Mouse (Mus musculus) CH12.LX (cell line): ENCODE results near the gene Lrat. TPM values are rescaled to one million over a fixed set of nuclear protein-coding genes. Genes with fewer than 3 reads are reported as not detected.

Experiments
- DNase-seq: peaks from one replicate; pipeline ENCODE4 v3.0.0-alpha.2; 2013; ENCODE audit errors: extremely low read depth
- H3K27ac ChIP-seq: 2 replicates; pipeline ENCODE4 v1.5.1; 2012; ENCODE audit warnings: low read depth, mild to moderate bottlenecking, control low read depth, moderate library complexity; ENCODE audit not compliant: insufficient read depth
- H3K27me3 ChIP-seq: replicated peaks from 2 replicates; pipeline ENCODE3; 2012; ENCODE audit warnings: inconsistent platforms
- H3K36me3 ChIP-seq, 2 experiments: replicated peaks in 1 of 2; 2 replicates each; pipeline versions ENCODE3 to v1.6.1; 2012; ENCODE audit warnings: inconsistent platforms in 1 of 2, low read length in 1 of 2, mild to moderate bottlenecking in 1 of 2, mixed read lengths in 1 of 2, moderate library complexity in 1 of 2; ENCODE audit not compliant: control insufficient read depth in 1 of 2, insufficient read depth in 1 of 2
- H3K4me1 ChIP-seq, 2 experiments: 2 replicates each; pipeline ENCODE4 v1.6.1; 2012; ENCODE audit warnings: inconsistent platforms in 1 of 2, moderate library complexity in 1 of 2; ENCODE audit not compliant: insufficient read depth in 2 of 2, control insufficient read depth in 1 of 2
- H3K4me2 ChIP-seq: 2 replicates; pipeline ENCODE4 v1.6.1; 2012; ENCODE audit warnings: low read depth, mild to moderate bottlenecking, control low read depth; ENCODE audit not compliant: poor library complexity, insufficient read depth, severe bottlenecking
- H3K4me3 ChIP-seq, 3 experiments: fragments of 150-350 bp in 1 of 3; sonication (generic) in 1 of 3; replicated peaks in 1 of 3; 2 replicates each; pipeline versions ENCODE3 to v1.5.1; 2011 to 2012; ENCODE audit warnings: low read depth in 2 of 3, low read length in 2 of 3, mild to moderate bottlenecking in 2 of 3, moderate library complexity in 2 of 3, control low read depth in 1 of 3, improper control_type of control experiment in 1 of 3, inconsistent platforms in 1 of 3, mixed read lengths in 1 of 3; ENCODE audit not compliant: poor library complexity in 1 of 3
- H3K79me2 ChIP-seq: replicated peaks from 2 replicates; pipeline ENCODE4 v1.6.1; 2012; ENCODE audit warnings: mild to moderate bottlenecking, moderate library complexity; ENCODE audit not compliant: control insufficient read depth, poor library complexity, insufficient read depth, severe bottlenecking; ENCODE audit errors: extremely low read depth
- H3K9ac ChIP-seq: 2 replicates; pipeline ENCODE4 v1.6.1; 2012; ENCODE audit warnings: low read depth, mild to moderate bottlenecking, control low read depth, moderate library complexity; ENCODE audit not compliant: insufficient read depth
- H3K9me3 ChIP-seq: replicated peaks from 2 replicates; pipeline ENCODE3; 2012; ENCODE audit warnings: low read length, inconsistent platforms, mixed read lengths
- CTCF ChIP-seq, 2 experiments: IDR thresholded peaks in 1 of 2; conservative IDR thresholded peaks in 1 of 2; 2 replicates each; pipeline ENCODE4 v1.5.1; 2011 to 2012; ENCODE audit warnings: low read depth in 2 of 2, low read length in 2 of 2, improper control_type of control experiment in 1 of 2, inconsistent platforms in 1 of 2, mild to moderate bottlenecking in 1 of 2, moderate library complexity in 1 of 2
- E2F4 ChIP-seq: IDR thresholded peaks from 2 replicates; pipeline ENCODE4 v1.6.1; 2011; ENCODE audit warnings: low read depth, low read length, improper control_type of control experiment; ENCODE audit not compliant: insufficient replicate concordance
- ELF1 ChIP-seq: IDR thresholded peaks from 2 replicates; pipeline ENCODE4 v1.6.1; 2014; ENCODE audit warnings: low read depth, mild to moderate bottlenecking, inconsistent platforms, low read length, improper control_type of control experiment
- EP300 ChIP-seq: IDR thresholded peaks from 2 replicates; pipeline ENCODE4 v1.6.1; 2011; ENCODE audit warnings: low read length, improper control_type of control experiment
- ETS1 ChIP-seq: conservative IDR thresholded peaks from 2 replicates; pipeline ENCODE4 v1.6.1; 2012; ENCODE audit warnings: low read depth, mild to moderate bottlenecking, inconsistent platforms, low read length, improper control_type of control experiment, moderate library complexity
- GABPA ChIP-seq: IDR thresholded peaks from 2 replicates; pipeline ENCODE4 v1.6.1; 2012; ENCODE audit warnings: low read depth, low read length, improper control_type of control experiment, inconsistent platforms; ENCODE audit not compliant: insufficient replicate concordance
- KAT2A ChIP-seq: IDR thresholded peaks from 2 replicates; pipeline ENCODE4 v1.6.1; 2012; ENCODE audit warnings: low read length, improper control_type of control experiment, inconsistent platforms; ENCODE audit not compliant: insufficient replicate concordance
- MAFK ChIP-seq: IDR thresholded peaks from 2 replicates; pipeline ENCODE4 v1.6.1; 2011; ENCODE audit warnings: low read length, improper control_type of control experiment; ENCODE audit not compliant: insufficient replicate concordance
- MEF2A ChIP-seq: IDR thresholded peaks from 2 replicates; pipeline ENCODE4 v1.6.1; 2014; ENCODE audit warnings: low read depth, mild to moderate bottlenecking, inconsistent platforms, low read length, improper control_type of control experiment, borderline replicate concordance
- MXI1 ChIP-seq: IDR thresholded peaks from 2 replicates; pipeline ENCODE4 v1.6.1; 2011; ENCODE audit warnings: mild to moderate bottlenecking, low read depth, low read length, improper control_type of control experiment
- MYC ChIP-seq: IDR thresholded peaks from 2 replicates; pipeline ENCODE4 v1.6.1; 2011; ENCODE audit warnings: low read depth, mild to moderate bottlenecking, improper control_type of control experiment, low read length
- NRF1 ChIP-seq: IDR thresholded peaks from 2 replicates; pipeline ENCODE4 v1.6.1; 2014; ENCODE audit warnings: low read depth, mild to moderate bottlenecking, inconsistent platforms, low read length, improper control_type of control experiment, moderate library complexity
- PAX5 ChIP-seq: IDR thresholded peaks from 2 replicates; pipeline ENCODE4 v1.6.1; 2012; ENCODE audit warnings: low read length, inconsistent platforms, mixed read lengths
- RAD21 ChIP-seq: IDR thresholded peaks from 2 replicates; pipeline ENCODE4 v1.6.1; 2011; ENCODE audit warnings: low read depth, mild to moderate bottlenecking, low read length, improper control_type of control experiment, moderate library complexity
- ZC3H11A ChIP-seq: IDR thresholded peaks from 2 replicates; pipeline ENCODE4 v1.6.1; 2012; ENCODE audit warnings: low read depth, mild to moderate bottlenecking, inconsistent platforms, low read length, improper control_type of control experiment
- ZMIZ1 ChIP-seq: IDR thresholded peaks from 2 replicates; pipeline ENCODE4 v1.6.1; 2012; ENCODE audit warnings: low read depth, mild to moderate bottlenecking, inconsistent platforms, low read length, improper control_type of control experiment
- ZNF384 ChIP-seq: IDR thresholded peaks from 2 replicates; pipeline ENCODE4 v1.6.1; 2012; ENCODE audit warnings: low read depth, low read length, improper control_type of control experiment, inconsistent platforms
- dilution Hi-C: fragments of 300-500 bp; cut with MboI; formaldehyde crosslinking; loops from 2 replicates; pipeline ENCODE4 v1.14.3; 2020; ENCODE audit warnings: low sequenced_read_pairs; ENCODE audit not compliant: extremely low pct_unique_long_range_greater_than_20kb, extremely low pct_ligation_motif_present
- in situ Hi-C: fragments of 300-500 bp; cut with MboI; formaldehyde crosslinking; loops from 3 replicates; pipeline ENCODE4 v1.14.3; 2019; ENCODE audit warnings: low sequenced_read_pairs, low pct_ligation_motif_present, low pct_unique_long_range_greater_than_20kb, mixed read lengths
- polyA plus RNA-seq: library from polyadenylated mRNA; unstranded; fragments of >175 nt; gene quantifications from 2 replicates; pipeline ENCODE4 v1.2.1, GENCODE M21; 2012; ENCODE audit warnings: low read depth; ENCODE audit not compliant: insufficient read length
- total RNA-seq, 2 experiments: library from RNA; depleted of rRNA; stranded (reverse); fragments of 300-350 nt in 1 of 2; fragments of >200 nt in 1 of 2; gene quantifications; 2 replicates each; pipeline ENCODE4 v1.2.3; 2012 to 2014

Gene Lrat
- total and polyA plus RNA-seq, 3 experiments = not detected

DNA sequence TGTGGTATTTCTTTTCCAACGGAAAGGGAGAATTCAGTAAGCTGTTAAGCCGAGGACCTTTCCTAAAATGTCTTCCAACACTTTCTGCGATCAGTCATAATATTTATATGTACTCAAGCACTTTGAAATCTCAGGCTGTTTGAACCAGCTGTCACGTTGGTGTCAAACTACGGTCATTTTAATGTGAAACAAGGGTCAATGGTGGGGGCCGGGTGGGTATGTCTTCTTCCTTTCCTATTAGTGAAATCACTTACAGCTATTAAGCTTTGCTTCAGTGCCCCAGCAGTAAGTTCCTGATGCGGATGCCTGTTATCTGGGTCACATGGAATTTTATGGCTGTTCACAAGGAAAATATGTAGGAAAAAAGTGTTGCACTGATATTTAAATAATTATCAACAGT lies 46.9 kb upstream of the Lrat start:
- in situ Hi-C loops = no loop called here
- H3K4me2 ChIP-seq = no peak overlapping the region

DNA sequence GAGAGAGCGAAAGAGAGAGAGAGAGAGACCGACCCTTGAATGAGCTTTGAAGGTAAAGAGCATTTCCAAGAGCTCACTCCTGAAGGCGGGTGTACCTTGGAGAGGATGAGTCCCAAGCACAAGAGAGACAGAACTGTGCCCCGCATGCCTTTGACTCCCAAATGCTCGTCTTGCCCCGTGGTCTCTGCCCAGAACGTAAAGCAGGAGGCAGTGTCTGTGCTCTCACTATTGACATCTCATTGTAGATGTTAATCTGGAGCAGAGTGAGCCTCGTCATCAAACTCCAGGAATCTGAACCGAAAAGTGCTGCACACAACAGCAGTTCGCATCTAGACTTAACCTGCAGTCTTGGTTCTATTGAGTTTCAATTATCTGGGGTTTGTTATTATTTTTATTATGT lies 46.4 kb upstream of the Lrat start:
- no peak overlapping the region for H3K9ac ChIP-seq
- H3K4me2 ChIP-seq = no peak overlapping the region
- H3K79me2 ChIP-seq = no peaks in the 10 kb centered on the region
- no peaks in the 10 kb centered on the region for H3K9me3 ChIP-seq
- no peak for TF ChIP-seq ZMIZ1
- TF ChIP-seq MXI1 = no peak
- TF ChIP-seq MYC = no peak
- dilution Hi-C loops = no loop called here
- in situ Hi-C loops = no loop called here
- no peak overlapping the region for H3K4me3 ChIP-seq
- H3K36me3 ChIP-seq = no peaks in the 10 kb centered on the region
- no peak overlapping the region for H3K27ac ChIP-seq
- DNase-seq = no peak
- H3K27me3 ChIP-seq = no peaks in the 10 kb centered on the region
- H3K4me1 ChIP-seq = no peaks in the 10 kb centered on the region; a peak in 1 of 4 replicates

More for the DNA sequence above, 46.9 kb upstream of the Lrat start:
- H3K27me3 ChIP-seq = no peaks in the 10 kb centered on the region
- H3K9ac ChIP-seq = no peak overlapping the region
- no peak overlapping the region for H3K4me3 ChIP-seq
- dilution Hi-C loops = no loop called here
- no peaks in the 10 kb centered on the region; a peak in 1 of 4 replicates for H3K4me1 ChIP-seq
- H3K36me3 ChIP-seq = no peaks in the 10 kb centered on the region
- H3K27ac ChIP-seq = no peak overlapping the region
- no peak for TF ChIP-seq EP300
- no peak for TF ChIP-seq CTCF (conservative IDR thresholded peaks at IDR 0.05 in 1 of 2, IDR thresholded peaks at IDR 0.05 in 1 of 2; ENCODE audit: low read depth in 2 of 2, low read length in 2 of 2)
- no peak for TF ChIP-seq ETS1
- TF ChIP-seq ZNF384 = no peak
- no peak for TF ChIP-seq PAX5
- no peak for TF ChIP-seq KAT2A
- no peak for TF ChIP-seq ZC3H11A
- no peak for TF ChIP-seq E2F4
- TF ChIP-seq NRF1 = no peak
- TF ChIP-seq MXI1 = no peak
- TF ChIP-seq ZMIZ1 = no peak
- TF ChIP-seq MAFK = no peak
- no peak for TF ChIP-seq MEF2A
- no peak for TF ChIP-seq RAD21
- TF ChIP-seq MYC = no peak
- TF ChIP-seq ELF1 = no peak
- TF ChIP-seq GABPA = no peak
- TF ChIP-seq, all 38 proteins: peak for 0
- no peaks in the 10 kb centered on the region for H3K79me2 ChIP-seq
- H3K9me3 ChIP-seq = no peaks in the 10 kb centered on the region
- no peak for DNase-seq
